Mouse (Mus musculus) megakaryocyte, embryonic 14.5 days (primary cell): ENCODE measurements around the gene Phactr4.

Experiments used
- FLI1 ChIP-seq: IDR thresholded peaks from 2 replicates; pipeline ENCODE4 v1.6.1; 2012; ENCODE audit warnings: low read length, inconsistent platforms, mixed read lengths
- GATA1 ChIP-seq: IDR thresholded peaks from 3 replicates; pipeline ENCODE4 v1.6.1; 2012; ENCODE audit warnings: mixed read lengths, low read length, inconsistent platforms, borderline replicate concordance

DNA sequence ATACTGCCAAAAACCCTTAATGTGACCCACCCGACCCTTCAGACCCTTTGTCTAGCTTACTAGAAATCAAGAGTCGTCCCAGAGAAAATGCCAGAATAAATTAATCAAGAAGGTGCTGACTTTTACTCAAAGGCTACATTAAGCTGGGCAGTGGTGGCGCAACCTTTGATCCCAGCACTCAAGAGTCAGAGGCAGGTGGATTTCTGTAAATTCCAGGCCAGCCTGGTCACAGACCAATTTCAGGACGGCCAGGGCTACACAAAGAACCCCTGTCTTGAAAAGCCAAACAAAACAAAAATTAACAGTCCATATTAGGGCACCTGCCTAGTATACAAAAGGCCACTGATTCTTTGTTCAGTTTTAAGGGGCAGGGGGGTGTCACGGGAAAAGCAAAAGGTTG lies 95.8 kb downstream of the Phactr4 start:
- no peak for TF ChIP-seq GATA1
- TF ChIP-seq FLI1 = no peak
